Mouse (Mus musculus) layer of hippocampus, adult 11-12 months (tissue): ENCODE data around the gene Napepld.
A peak's percentile ranks its signal among the peaks of the same experiment; 100 is the strongest.
"Not testable (repeated sequence)": the region's sequence is repeated elsewhere in the genome, so short reads cannot be mapped to it uniquely, and the experiment has no call there.

Experiments
- DNase-seq: peaks from one replicate; pipeline ENCODE4 v3.0.0; 2022; ENCODE audit warnings: low spot score

Gene Napepld

DNA sequence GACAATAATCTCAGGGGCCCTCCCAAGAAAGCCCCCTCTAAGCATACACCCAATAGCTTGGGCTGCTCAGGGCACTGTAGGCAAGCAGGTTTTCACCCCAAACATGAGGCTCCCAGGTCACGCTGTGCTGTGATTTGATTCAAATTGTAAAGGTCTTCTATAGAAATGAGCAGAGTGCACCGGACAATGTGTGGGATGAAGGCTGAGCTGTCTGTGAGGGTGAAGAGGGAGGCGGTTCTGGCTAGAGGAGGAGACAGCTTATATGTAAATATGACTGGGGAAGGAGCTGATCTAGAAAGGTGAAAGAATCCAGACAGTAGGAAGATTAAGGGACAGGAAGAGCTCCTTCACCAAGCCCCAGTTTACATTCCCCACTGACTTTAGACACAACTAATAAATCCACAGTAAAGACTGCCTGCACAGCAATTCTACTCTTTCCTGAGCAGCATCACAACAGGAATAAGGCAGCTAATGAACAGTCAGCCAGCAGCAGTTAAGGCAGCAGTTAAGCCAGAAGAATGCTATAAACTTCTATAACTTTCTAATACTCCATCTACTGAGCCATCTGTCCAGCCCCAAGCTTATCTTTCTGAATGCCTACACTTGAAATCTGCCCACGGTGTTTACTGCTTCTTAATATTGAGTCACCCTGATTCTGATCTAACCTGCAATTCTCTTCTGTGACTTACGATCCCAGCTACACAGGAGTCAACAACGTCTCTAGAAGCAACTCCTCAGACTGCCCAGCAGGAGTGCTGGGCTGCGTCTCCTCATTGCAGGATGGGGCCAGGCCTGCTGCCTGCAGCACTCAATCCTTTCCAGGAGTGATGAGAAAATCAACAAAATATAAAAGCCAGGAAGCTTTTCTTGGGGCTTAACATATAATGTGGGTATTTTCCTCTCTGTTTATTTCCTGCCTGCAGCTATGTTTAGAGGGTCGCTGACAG is 33.7 kb downstream of the Napepld start:
- DNase-seq, result no peak

DNA sequence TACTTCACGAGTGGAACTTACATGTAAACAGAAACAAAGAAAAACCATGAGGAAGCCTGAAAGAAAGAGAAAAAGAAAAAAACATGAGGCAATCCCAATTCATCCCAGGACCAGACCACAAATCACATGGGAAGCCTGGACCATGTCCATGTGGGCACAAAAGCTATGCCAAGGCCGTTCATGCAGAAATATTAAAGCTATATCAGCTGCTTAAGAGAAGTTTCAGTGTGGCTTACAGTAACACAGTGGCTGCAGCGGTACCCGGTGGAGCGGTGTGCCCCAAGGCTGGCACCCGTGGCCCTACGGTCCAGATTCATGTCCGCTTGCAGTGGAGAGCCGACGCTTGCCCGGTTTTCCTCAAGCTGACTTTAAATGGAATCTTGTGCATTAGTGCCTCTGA is 38.1 kb downstream of the Napepld start:
- no peak for DNase-seq

GRCm38 (mm10) chr5:21660850-21661249 is 40.3 kb downstream of the Napepld start:
- peak; percentile 50 for DNase-seq

GRCm38 (mm10) chr5:21658623-21659395 is 42.4 kb downstream of the Napepld start:
- DNase-seq, result peak; percentile 82

GRCm38 (mm10) chr5:21658038-21658437 is 43.2 kb downstream of the Napepld start:
- no peak for DNase-seq

GRCm38 (mm10) chr5:21656912-21657311 is 44.3 kb downstream of the Napepld start:
- no peak for DNase-seq

GRCm38 (mm10) chr5:21651885-21652612 is 49.1 kb downstream of the Napepld start:
- no peak for DNase-seq

GRCm38 (mm10) chr5:21650736-21651135 is 50.5 kb downstream of the Napepld start:
- DNase-seq, result no peak

DNA sequence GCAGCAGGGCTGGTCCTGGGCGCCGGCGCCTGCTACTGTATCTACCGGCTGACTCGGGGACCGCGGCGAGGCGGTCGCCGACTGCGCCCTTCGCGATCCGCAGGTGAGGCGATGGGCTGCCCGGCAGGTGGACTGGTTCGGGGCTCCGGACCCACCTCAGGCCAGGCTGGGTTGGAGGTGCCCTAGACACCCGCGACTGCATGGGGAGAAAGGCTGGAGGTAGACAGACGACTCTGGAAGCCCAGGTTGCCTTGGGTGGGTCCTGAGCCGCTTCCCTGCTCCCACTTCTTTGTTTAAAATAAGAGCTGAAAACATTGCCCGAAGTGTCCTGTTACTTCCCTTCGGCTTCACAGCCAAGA is 55.1 kb downstream of the Napepld start:
- no peak for DNase-seq

- DNase-seq, result peak; percentile 89
These were observed 55.6 kb downstream of the Napepld start, which contains the start of the genes Fbxl13 and Armc10 for GRCm38 (mm10) chr5:21645439-21646132. Gene Fbxl13, minus strand, starts transcription at chr5:21645634. Gene Armc10, plus strand, starts transcription at chr5:21645813.

- DNase-seq, result no peak
These were observed 56.2 kb downstream of the Napepld start for GRCm38 (mm10) chr5:21644891-21645438.

GRCm38 (mm10) chr5:21643606-21644005 is 57.6 kb downstream of the Napepld start:
- no peak for DNase-seq

GRCm38 (mm10) chr5:21640961-21641360 is 60.2 kb downstream of the Napepld start:
- DNase-seq, result peak; percentile 60

GRCm38 (mm10) chr5:21625916-21626315 is 75.3 kb downstream of the Napepld start:
- DNase-seq, result no peak

DNA sequence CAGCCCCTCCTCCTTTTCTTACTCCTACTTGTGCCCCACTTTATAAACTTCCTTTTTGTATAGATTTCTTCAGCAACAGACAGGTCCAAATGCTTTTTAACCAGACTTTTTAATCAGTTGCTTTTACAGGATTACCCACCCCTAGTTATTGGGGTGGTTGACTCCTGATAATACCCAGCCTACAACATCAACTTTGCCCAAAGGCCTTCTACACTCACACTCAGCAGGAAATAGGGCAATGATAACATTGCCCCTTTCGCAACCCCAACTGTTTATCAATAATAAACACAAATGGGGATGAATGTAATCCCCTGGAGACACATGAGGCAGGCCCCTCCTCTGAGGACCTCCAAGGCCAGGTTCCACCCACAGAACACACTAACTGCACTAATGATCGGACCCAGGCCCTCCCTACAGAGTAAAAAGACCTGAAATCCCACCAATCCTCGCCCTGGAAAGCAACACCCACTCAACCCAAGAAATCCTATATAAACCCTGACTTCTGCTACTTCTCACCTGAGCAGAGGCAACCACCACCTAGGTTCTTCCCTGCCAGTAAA is 84.7 kb downstream of the Napepld start:
- DNase-seq, result no peak

DNA sequence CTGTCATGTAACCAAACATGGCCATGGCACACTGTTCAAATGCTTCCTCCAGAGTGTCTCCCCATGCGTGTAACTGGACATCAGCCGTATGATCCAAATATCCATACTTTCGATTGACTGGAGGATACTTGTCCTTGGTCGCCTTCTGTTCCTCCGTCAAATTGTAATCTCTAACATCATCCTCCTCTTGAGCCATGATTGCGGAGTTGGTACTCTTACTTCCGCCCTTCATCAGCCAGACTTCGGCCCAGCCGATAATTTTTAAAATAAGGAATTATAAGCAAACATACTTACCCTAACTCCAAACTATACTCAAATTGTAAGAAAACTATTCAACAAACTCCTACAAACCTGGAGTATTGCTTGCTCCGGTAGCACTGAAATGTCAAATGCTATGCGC is 86.9 kb downstream of the Napepld start:
- DNase-seq, result not testable (repeated sequence)
